Mouse (Mus musculus): Measurements from ENCODE around the gene Lysmd3. TPM values are rescaled to one million over a fixed set of nuclear protein-coding genes. Genes with fewer than 3 reads are reported as not detected.

Gene Lysmd3
- total RNA-seq, 1 experiment from 2014 or later = 78.7 TPM

Other genes starting within 250 kb of the Lysmd3 start
- gene Adgrv1, start 24.5 kb upstream of the Lysmd3 start, total RNA-seq (2017) = 0.47 TPM in 1 of 2 replicates, not detected in the other
- gene Polr3g, start 53.4 kb downstream of the Lysmd3 start, total RNA-seq (2017) = 8.4 and 11.8 TPM in 2 replicates
- gene Mblac2, start 53.7 kb downstream of the Lysmd3 start, total RNA-seq (2017) = 5.9 TPM in 2 replicates
- 139 and 158 TPM in 2 replicates for gene Cetn3, start 125.4 kb downstream of the Lysmd3 start, total RNA-seq (2017)